Mouse (Mus musculus) cerebellum, adult 2 months (tissue): ENCODE data around the gene Olfr574. TPM values are rescaled to one million over a fixed set of nuclear protein-coding genes. Genes with fewer than 3 reads are reported as not detected.

Experiments used
- DNase-seq, 2 experiments: peaks; one replicate each; pipeline ENCODE4 v3.0.0; 2021
- H3K27ac ChIP-seq: fragments of 200-500 bp; 2 replicates; pipeline ENCODE4 v1.5.1; 2012; ENCODE audit warnings: low read length, control low read depth, inconsistent platforms; ENCODE audit not compliant: insufficient read depth
- H3K27me3 ChIP-seq: fragments of 200-500 bp; 2 replicates; pipeline ENCODE4 v1.6.1; 2012; ENCODE audit warnings: inconsistent platforms, mild to moderate bottlenecking, low read length, moderate library complexity; ENCODE audit not compliant: control insufficient read depth, insufficient read depth
- H3K4me1 ChIP-seq: fragments of 200-500 bp; 2 replicates; pipeline ENCODE4 v1.6.1; 2011; ENCODE audit warnings: low read length; ENCODE audit not compliant: control insufficient read depth, insufficient read depth
- H3K4me3 ChIP-seq: fragments of 200-500 bp; replicated peaks from 2 replicates; pipeline ENCODE3; 2011; ENCODE audit warnings: mild to moderate bottlenecking, low read depth, low read length, control low read depth; ENCODE audit not compliant: insufficient read depth
- CTCF ChIP-seq: fragments of 200-500 bp; IDR thresholded peaks from 2 replicates; pipeline ENCODE4 v1.5.1; 2011; ENCODE audit warnings: low read depth, mild to moderate bottlenecking, control low read depth, low read length, moderate library complexity, borderline replicate concordance; ENCODE audit not compliant: insufficient read depth
- POLR2A ChIP-seq: fragments of 200-500 bp; IDR thresholded peaks from 2 replicates; pipeline ENCODE4 v1.6.1; 2011; ENCODE audit warnings: low read length, control low read depth, borderline replicate concordance; ENCODE audit not compliant: insufficient read depth
- WGBS: fragments of 180-500 bp; shearing (Covaris S2); methylation state at CpG from one replicate; pipeline ENCODE4 v1.1.7; 2018; 5-methylcytosine and 5-hydroxymethylcytosine counted together
- polyA plus RNA-seq: library from polyadenylated mRNA; depleted of rRNA; stranded (reverse); fragments of >200 nt; gene quantifications from 2 replicates; pipeline ENCODE4 v1.2.3, GENCODE M21; 2012; rRNA removed

Olfr574 gene
- not detected in 2 replicates for polyA plus RNA-seq

GRCm38 (mm10) chr7:102948167-102948566, at the start of gene Olfr574:
Gene Olfr574 (plus strand): TSS chr7:102948467.
- no peaks in the 10 kb centered on the region for H3K27me3 ChIP-seq
- no peaks in the 10 kb centered on the region for H3K4me1 ChIP-seq
- TF ChIP-seq POLR2A, result no peak
- no peak for TF ChIP-seq CTCF
- no peak for DNase-seq
- H3K27ac ChIP-seq, result no peak within 1 kb of the TSS
- 93% methylated on average over 1 of the region's 1 CpGs for WGBS
- no peak within 1 kb of the TSS for H3K4me3 ChIP-seq

GRCm38 (mm10) chr7:102915261-102915660, 33.0 kb upstream of the Olfr574 start:
- TF ChIP-seq CTCF (no peak), POLR2A (no peak)

GRCm38 (mm10) chr7:102916405-102916804, 31.9 kb upstream of the Olfr574 start:
- DNase-seq, result no peak

More at GRCm38 (mm10) chr7:102915261-102915660, 33.0 kb upstream of the Olfr574 start:
- H3K4me3 ChIP-seq, result no peak overlapping the region
- H3K27ac ChIP-seq, result no peak overlapping the region
- no peaks in the 10 kb centered on the region for H3K4me1 ChIP-seq
- DNase-seq, result no peak
- 55% methylated on average over 1 of the region's 1 CpGs for WGBS
- H3K27me3 ChIP-seq, result no peaks in the 10 kb centered on the region

GRCm38 (mm10) chr7:102917032-102917875, 31.0 kb upstream of the Olfr574 start, which contains the start of gene Olfr571:
Gene Olfr571 (minus strand): TSS chr7:102917536.
- no peak within 1 kb of the TSS for H3K27ac ChIP-seq
- no peaks in the 10 kb centered on the region for H3K27me3 ChIP-seq
- TF ChIP-seq CTCF, result no peak
- no peak for TF ChIP-seq POLR2A
- H3K4me3 ChIP-seq, result no peak within 1 kb of the TSS
- 71% methylated on average over 4 of the region's 4 CpGs for WGBS
- no peaks in the 10 kb centered on the region for H3K4me1 ChIP-seq
- DNase-seq, result no peak

More at GRCm38 (mm10) chr7:102916405-102916804, 31.9 kb upstream of the Olfr574 start:
- 78% methylated on average over 5 of the region's 5 CpGs for WGBS
- no peaks in the 10 kb centered on the region for H3K4me1 ChIP-seq
- no peaks in the 10 kb centered on the region for H3K27me3 ChIP-seq
- H3K4me3 ChIP-seq, result no peak overlapping the region
- no peak for TF ChIP-seq CTCF
- no peak for TF ChIP-seq POLR2A
- H3K27ac ChIP-seq, result no peak overlapping the region

GRCm38 (mm10) chr7:102919632-102920031, 28.6 kb upstream of the Olfr574 start:
- TF ChIP-seq CTCF, result no peak
- no peak for TF ChIP-seq POLR2A
- DNase-seq, result peak in 1 of 2 experiments; percentile 8
- WGBS, result 8% methylated on average over 1 of the region's 1 CpGs

GRCm38 (mm10) chr7:102924109-102924508, 24.2 kb upstream of the Olfr574 start, which contains the start of gene Olfr572:
Gene Olfr572 (plus strand): TSS chr7:102924409.
- Histone ChIP-seq H3K4me3 (no peak within 1 kb of the TSS), H3K27me3 (no peaks in the 10 kb centered on the region), H3K4me1 (no peaks in the 10 kb centered on the region), H3K27ac (no peak within 1 kb of the TSS)
- TF ChIP-seq CTCF, result no peak
- DNase-seq, result no peak
- WGBS, result 49% methylated on average over 1 of the region's 1 CpGs

More at GRCm38 (mm10) chr7:102919632-102920031, 28.6 kb upstream of the Olfr574 start:
- H3K4me3 ChIP-seq, result no peak overlapping the region
- H3K27me3 ChIP-seq, result no peaks in the 10 kb centered on the region
- H3K4me1 ChIP-seq, result no peaks in the 10 kb centered on the region
- H3K27ac ChIP-seq, result no peak overlapping the region

- TF ChIP-seq CTCF, result no peak
- no peak for TF ChIP-seq POLR2A
- no peak overlapping the region for H3K4me3 ChIP-seq
- 62% methylated on average over 3 of the region's 3 CpGs for WGBS
These were observed 21.2 kb upstream of the Olfr574 start for GRCm38 (mm10) chr7:102927105-102927504.

GRCm38 (mm10) chr7:102942475-102942874, 5.8 kb upstream of the Olfr574 start, which contains the start of gene Olfr573-ps1:
Gene Olfr573-ps1 (minus strand): TSS chr7:102942575.
- H3K4me3 ChIP-seq, result no peak within 1 kb of the TSS
- 92% methylated on average over 2 of the region's 2 CpGs for WGBS
- no peak within 1 kb of the TSS for H3K27ac ChIP-seq
- TF ChIP-seq POLR2A (no peak), CTCF (no peak)
- H3K4me1 ChIP-seq, result no peaks in the 10 kb centered on the region
- no peaks in the 10 kb centered on the region for H3K27me3 ChIP-seq
- DNase-seq, result no peak

More at GRCm38 (mm10) chr7:102927105-102927504, 21.2 kb upstream of the Olfr574 start:
- Histone ChIP-seq H3K27ac (no peak overlapping the region), H3K27me3 (no peaks in the 10 kb centered on the region), H3K4me1 (no peaks in the 10 kb centered on the region)
- no peak for DNase-seq
